Mouse (Mus musculus) ES-Bruce4 (cell line): ENCODE data around the gene Irf2bp2. TPM values are rescaled to one million over a fixed set of nuclear protein-coding genes. Genes with fewer than 3 reads are reported as not detected.

Experiments used
- H3K27ac ChIP-seq: 2 replicates; pipeline ENCODE4 v1.5.1; 2012; ENCODE audit warnings: low read length, inconsistent platforms; ENCODE audit not compliant: insufficient read depth
- H3K27me3 ChIP-seq: 2 replicates; pipeline ENCODE4 v1.6.1; 2012; ENCODE audit warnings: mild to moderate bottlenecking, low read length, inconsistent platforms; ENCODE audit not compliant: control insufficient read depth, poor library complexity, insufficient read depth, severe bottlenecking
- H3K36me3 ChIP-seq: 2 replicates; pipeline ENCODE4 v1.6.1; 2012; ENCODE audit warnings: inconsistent platforms, mild to moderate bottlenecking, low read length, moderate library complexity; ENCODE audit not compliant: control insufficient read depth, poor library complexity, insufficient read depth, severe bottlenecking
- H3K4me1 ChIP-seq: one replicate; pipeline ENCODE4 v1.8.1; 2011; ENCODE audit warnings: low read length; ENCODE audit not compliant: control insufficient read depth, insufficient read depth
- H3K4me3 ChIP-seq: 2 replicates; pipeline ENCODE4 v1.5.1; 2011; ENCODE audit warnings: low read depth, mild to moderate bottlenecking, low read length
- H3K9ac ChIP-seq: 2 replicates; pipeline ENCODE4 v1.6.1; 2012; ENCODE audit warnings: low read depth, mild to moderate bottlenecking, inconsistent platforms; ENCODE audit not compliant: poor library complexity, severe bottlenecking
- H3K9me3 ChIP-seq: replicated peaks from 2 replicates; pipeline ENCODE4 v1.6.1; 2012; ENCODE audit warnings: mild to moderate bottlenecking, low read length, inconsistent platforms; ENCODE audit not compliant: control insufficient read depth, poor library complexity, insufficient read depth, severe bottlenecking
- CTCF ChIP-seq: IDR thresholded peaks from one replicate; pipeline ENCODE4 v1.8.1; 2011; ENCODE audit warnings: low read depth, low read length
- EP300 ChIP-seq: IDR thresholded peaks from 2 replicates; pipeline ENCODE4 v1.6.1; 2011; ENCODE audit warnings: low read depth, low read length; ENCODE audit not compliant: insufficient read depth
- POLR2A ChIP-seq: IDR thresholded peaks from one replicate; pipeline ENCODE4 v1.8.1; 2011; ENCODE audit warnings: low read length; ENCODE audit not compliant: insufficient read depth
- polyA plus RNA-seq: library from polyadenylated mRNA; stranded (reverse); fragments of >200 nt; gene quantifications from 2 replicates; pipeline ENCODE4 v1.2.4, GENCODE M21; 2011; ENCODE audit warnings: low read depth; ENCODE audit not compliant: missing spikeins, insufficient read depth, insufficient read length

The Irf2bp2 gene
- polyA plus RNA-seq, 1 experiment: 39.6 TPM

- peak overlapping the region; percentile 7; the same call in 1 of the 2 replicates for H3K27ac ChIP-seq
- no peak overlapping the region for H3K4me3 ChIP-seq
- H3K9ac ChIP-seq: no peak overlapping the region
- H3K4me1 ChIP-seq: no peaks in the 10 kb centered on the region
- no peak for TF ChIP-seq EP300
- TF ChIP-seq POLR2A: no peak
- TF ChIP-seq CTCF: no peak
- peaks cover 31% of the 10 kb centered on the region for H3K36me3 ChIP-seq
- H3K9me3 ChIP-seq: no peaks in the 10 kb centered on the region
- no peaks in the 10 kb centered on the region for H3K27me3 ChIP-seq
Measured at GRCm38 (mm10) chr8:126585561-126586031, 8.2 kb downstream of the Irf2bp2 start.

- no peaks in the 10 kb centered on the region for H3K4me1 ChIP-seq
- H3K4me3 ChIP-seq: no peak overlapping the region
- H3K36me3 ChIP-seq: peaks cover 24% of the 10 kb centered on the region
- TF ChIP-seq EP300 (no peak), POLR2A (no peak), CTCF (no peak)
- H3K27ac ChIP-seq: no peak overlapping the region
- no peaks in the 10 kb centered on the region for H3K27me3 ChIP-seq
- H3K9me3 ChIP-seq: no peaks in the 10 kb centered on the region
- H3K9ac ChIP-seq: peak overlapping the region; percentile 84; the same call in 1 of the 2 replicates
Measured at GRCm38 (mm10) chr8:126584844-126585231, 8.9 kb downstream of the Irf2bp2 start.

- Histone ChIP-seq H3K4me3 (peak overlapping the region; percentile 50), H3K9ac (peak overlapping the region; percentile 84), H3K36me3 (peaks cover 22% of the 10 kb centered on the region), H3K9me3 (no peaks in the 10 kb centered on the region), H3K4me1 (no peaks in the 10 kb centered on the region), H3K27ac (no peak overlapping the region), H3K27me3 (no peaks in the 10 kb centered on the region)
- TF ChIP-seq EP300: 0 out of 2 replicates have a peak, but pooled peaks have one; percentile 1
- no peak for TF ChIP-seq POLR2A
- TF ChIP-seq CTCF: no peak
Measured at GRCm38 (mm10) chr8:126583971-126584843, 9.6 kb downstream of the Irf2bp2 start.

- Histone ChIP-seq H3K36me3 (peaks cover 15% of the 10 kb centered on the region), H3K9me3 (no peaks in the 10 kb centered on the region), H3K9ac (peak overlapping the region; percentile 84), H3K27ac (no peak overlapping the region), H3K4me3 (no peak overlapping the region), H3K27me3 (no peaks in the 10 kb centered on the region), H3K4me1 (no peaks in the 10 kb centered on the region)
- TF ChIP-seq EP300: no peak
- no peak for TF ChIP-seq POLR2A
- no peak for TF ChIP-seq CTCF
Measured at GRCm38 (mm10) chr8:126583534-126583933, 10.3 kb downstream of the Irf2bp2 start.

- H3K27ac ChIP-seq: no peak overlapping the region
- H3K4me1 ChIP-seq: no peaks in the 10 kb centered on the region
- TF ChIP-seq POLR2A (no peak), CTCF (no peak), EP300 (no peak)
- H3K36me3 ChIP-seq: peaks cover 13% of the 10 kb centered on the region
- H3K9ac ChIP-seq: no peak overlapping the region
- H3K27me3 ChIP-seq: no peaks in the 10 kb centered on the region
- no peaks in the 10 kb centered on the region for H3K9me3 ChIP-seq
- H3K4me3 ChIP-seq: no peak overlapping the region
Measured at GRCm38 (mm10) chr8:126583018-126583417, 10.8 kb downstream of the Irf2bp2 start.

GRCm38 (mm10) chr8:126582509-126582908 is 11.3 kb downstream of the Irf2bp2 start:
- Histone ChIP-seq H3K27me3 (no peaks in the 10 kb centered on the region), H3K4me3 (no peak overlapping the region), H3K4me1 (no peaks in the 10 kb centered on the region), H3K27ac (no peak overlapping the region), H3K9me3 (no peaks in the 10 kb centered on the region), H3K36me3 (peaks cover 8% of the 10 kb centered on the region), H3K9ac (no peak overlapping the region)
- peak; percentile 78 for TF ChIP-seq CTCF
- TF ChIP-seq EP300: no peak
